Mouse (Mus musculus): ENCODE measurements at regions not wholly inside any gene's neighbourhood (a gene's known extent, or its start where the extent isn't known, plus 50 kb on each side); places are given as distances from the start of the nearest gene placed in this dataset.
A peak's percentile ranks its signal among the peaks of the same experiment; 100 is the strongest.

DNA sequence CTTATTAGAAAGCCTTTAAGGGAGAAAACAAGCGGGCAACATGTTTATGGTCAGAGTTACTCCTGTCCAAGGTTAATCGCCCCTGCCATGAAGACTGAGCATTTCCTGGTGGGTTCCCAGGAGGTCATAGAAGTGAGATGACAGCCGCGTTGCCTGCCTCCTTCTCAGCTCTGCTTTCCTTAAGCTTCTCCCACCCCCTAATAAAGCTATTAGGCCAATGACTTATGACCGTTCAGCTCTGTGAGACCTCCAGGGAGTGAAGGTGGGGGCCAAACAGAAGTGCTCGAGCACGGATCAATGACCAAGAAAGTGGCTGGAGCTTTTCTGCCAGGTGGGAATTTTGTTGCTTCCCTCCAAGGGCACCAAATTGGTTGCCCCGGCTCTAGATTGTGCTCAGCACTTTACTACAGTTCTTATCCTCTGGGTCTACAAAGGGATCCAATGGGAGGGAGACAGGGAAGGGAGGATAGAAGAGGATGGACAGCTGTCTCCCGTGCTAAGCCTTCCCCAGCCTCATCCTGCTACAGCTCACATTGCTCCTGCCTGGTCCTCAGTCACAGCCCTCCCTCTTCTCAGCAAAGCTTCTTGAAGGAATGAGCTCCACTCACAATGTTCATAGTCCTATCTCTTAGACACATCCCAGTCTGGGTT is 151.1 kb upstream of the Ppp2r3a start:
- no peak for DNase-seq (ENCODE audit: low spot score in 2 of 2)

- no peak for DNase-seq (ENCODE audit: low spot score in 2 of 2)
These were observed 149.8 kb upstream of the Ppp2r3a start for GRCm38 (mm10) chr9:101401416-101401815.

DNA sequence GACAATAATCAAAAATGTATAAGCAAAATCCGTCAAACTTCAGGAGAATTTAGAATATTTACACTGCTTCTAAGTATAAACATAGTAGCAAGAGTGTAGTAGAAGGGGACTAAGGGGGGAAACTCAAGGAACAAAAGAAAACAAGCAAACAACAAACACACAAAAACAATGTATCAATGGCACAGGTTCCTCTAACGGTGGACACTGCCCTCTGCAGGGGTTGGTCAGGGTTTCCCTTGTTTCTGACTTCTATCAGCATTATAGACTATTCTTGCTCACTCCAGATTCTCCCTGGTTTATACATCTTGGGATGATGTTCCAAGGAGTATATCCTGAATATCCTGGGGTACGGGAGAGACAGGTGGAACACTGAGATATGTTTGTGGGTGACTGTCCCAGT is 147.3 kb upstream of the Ppp2r3a start:
- DNase-seq (ENCODE audit: low spot score in 2 of 2) = no peak

GRCm38 (mm10) chr9:101369380-101369779 is 117.8 kb upstream of the Ppp2r3a start:
- no peak for DNase-seq (ENCODE audit: low spot score in 2 of 2)

- no peak for DNase-seq (ENCODE audit: low spot score in 2 of 2)
These were observed 105.0 kb upstream of the Ppp2r3a start for GRCm38 (mm10) chr9:101356607-101357006.

DNA sequence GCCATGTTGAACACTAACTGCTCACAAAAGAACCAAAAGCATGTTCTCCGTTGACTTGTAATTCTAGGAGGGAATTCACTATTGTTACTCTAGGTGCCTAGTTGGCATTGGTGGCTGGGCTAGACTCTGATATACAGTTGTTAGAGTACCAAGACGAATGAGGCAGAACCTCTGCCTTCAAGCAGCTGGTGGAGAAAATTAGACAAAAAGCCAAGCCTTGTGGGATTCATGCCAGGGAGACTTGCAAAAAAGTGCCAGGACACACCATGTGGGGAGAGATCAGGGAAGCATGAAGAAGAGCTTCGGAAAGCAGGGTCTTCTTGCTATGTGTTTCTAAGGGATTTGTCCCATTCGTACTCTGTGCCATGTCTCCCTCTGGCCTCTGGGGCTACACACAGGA is 97.2 kb upstream of the Ppp2r3a start:
- no peak for DNase-seq (ENCODE audit: low spot score in 2 of 2)

GRCm38 (mm10) chr9:101342887-101343286 is 91.3 kb upstream of the Ppp2r3a start:
- DNase-seq (ENCODE audit: low spot score in 2 of 2) = no peak

DNA sequence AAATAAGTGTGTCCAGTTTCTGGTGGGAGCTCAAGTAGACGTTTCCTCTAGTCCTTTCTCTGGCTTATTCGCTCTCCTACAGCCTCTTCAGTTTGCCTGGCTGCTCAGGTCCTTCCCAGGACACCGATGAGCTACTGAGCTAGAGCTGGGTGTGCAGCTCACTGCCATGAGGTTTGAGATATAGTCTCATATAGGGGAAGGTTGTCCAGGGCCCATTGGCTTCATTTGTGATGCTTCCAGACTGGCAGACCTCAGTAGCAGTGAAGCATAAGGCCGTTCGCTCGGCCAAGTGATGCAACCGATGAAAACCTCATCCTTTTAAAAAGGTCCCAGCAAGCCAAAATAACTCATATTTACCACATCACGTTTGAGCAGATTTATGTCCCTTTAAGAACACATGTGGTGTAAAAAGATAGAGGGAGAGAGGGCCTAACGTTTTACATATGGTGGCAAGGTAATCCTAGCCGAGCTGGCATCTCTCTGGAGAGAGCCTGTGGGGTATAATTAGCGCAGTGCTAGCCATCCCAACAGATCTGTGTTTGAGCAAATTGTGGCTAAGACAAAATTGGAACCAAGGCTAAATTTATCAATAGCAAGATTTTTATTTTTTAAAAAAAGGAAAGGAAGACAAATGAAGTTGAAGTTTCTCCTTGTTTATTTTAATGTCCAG is 89.3 kb upstream of the Ppp2r3a start:
- no peak for DNase-seq (ENCODE audit: low spot score in 2 of 2)

GRCm38 (mm10) chr9:101329032-101329824 is 77.6 kb upstream of the Ppp2r3a start:
- DNase-seq (ENCODE audit: low spot score in 2 of 2) = no peak

DNA sequence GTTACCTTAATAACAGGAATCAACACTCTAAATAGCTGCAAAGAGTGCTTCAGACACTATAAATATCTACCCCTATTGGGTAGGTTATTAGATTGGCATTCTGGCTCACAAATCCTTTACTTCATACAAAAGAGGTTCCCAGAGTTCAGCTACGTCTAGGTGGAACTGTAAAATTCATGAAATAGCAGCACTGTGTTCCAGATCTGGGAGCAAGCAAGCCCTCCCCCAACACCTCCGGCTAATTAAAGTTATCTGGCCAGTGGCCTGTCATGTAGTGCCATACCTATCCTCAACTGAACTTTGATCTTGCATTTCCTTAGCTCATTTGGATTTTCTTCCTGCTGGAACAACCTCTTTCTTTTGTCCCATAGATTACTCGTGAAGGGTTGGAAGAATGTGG is 75.4 kb upstream of the Ppp2r3a start:
- DNase-seq (ENCODE audit: low spot score in 2 of 2) = no peak

- DNase-seq (ENCODE audit: low spot score in 2 of 2) = peak; percentile 1 to 14
These were observed 62.4 kb upstream of the Ppp2r3a start for GRCm38 (mm10) chr9:101314036-101314435.

DNA sequence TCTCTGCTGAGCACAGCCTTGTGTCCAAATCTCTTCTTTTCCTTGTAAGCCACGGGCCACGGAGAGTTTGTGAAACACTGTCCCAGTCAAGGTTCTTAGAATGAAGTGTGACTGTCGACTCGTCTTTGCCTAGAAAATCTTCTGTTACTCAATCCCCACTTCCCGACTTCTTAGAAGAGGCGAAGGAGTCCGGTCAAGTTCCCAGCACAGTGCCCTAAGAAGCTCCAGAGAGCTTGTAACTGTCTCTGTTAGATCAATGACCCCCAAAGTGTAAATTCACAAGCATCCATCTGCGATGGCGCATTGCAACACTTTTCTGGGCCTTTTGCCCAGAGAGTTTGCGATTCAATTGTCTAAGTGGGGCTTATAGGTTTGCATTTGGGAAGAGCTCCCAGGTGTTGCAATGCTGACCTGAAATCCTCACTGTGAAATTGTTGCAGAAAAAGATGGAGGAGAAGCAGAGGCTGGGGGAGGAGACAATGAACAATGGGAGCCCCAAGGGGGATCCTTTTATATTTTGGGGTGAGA is 54.9 kb upstream of the Ppp2r3a start:
- DNase-seq (ENCODE audit: low spot score in 2 of 2) = no peak

DNA sequence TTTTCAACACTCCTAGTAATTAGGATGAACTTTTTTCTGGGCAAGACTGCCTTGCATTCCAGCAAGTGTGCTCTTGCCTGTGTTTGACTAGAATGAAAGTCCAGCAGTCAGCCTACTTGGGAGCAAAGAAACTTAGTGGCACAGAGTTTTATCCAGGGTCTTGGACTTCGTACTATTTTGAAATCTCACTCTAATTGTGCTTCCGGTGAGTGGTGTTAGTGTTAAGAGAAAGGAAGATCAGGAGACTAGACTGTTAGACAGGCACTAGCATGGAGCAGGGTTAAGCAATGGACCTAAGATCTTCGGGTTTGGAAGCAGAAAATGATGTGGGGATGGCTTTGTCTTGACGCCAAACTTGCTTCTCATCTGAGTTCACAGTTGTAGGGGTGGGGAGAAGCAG is 54.1 kb upstream of the Ppp2r3a start:
- no peak for DNase-seq (ENCODE audit: low spot score in 2 of 2)
